Mouse (Mus musculus) heart, embryonic 13.5 days (tissue): Measurements from ENCODE around the gene Gpr25. TPM values are rescaled to one million over a fixed set of nuclear protein-coding genes. Genes with fewer than 3 reads are reported as not detected.

ENCODE experiments used
- ATAC-seq: fragments of 200-750 bp; cut with Nextera tagmentation; 2 replicates; pipeline ENCODE4 v1.8.0; 2017; ENCODE audit warnings: moderate TSS enrichment; ENCODE audit not compliant: insufficient number of reproducible peaks, low FRiP score, low TSS enrichment; ENCODE audit errors: extremely low read depth
- H3K27ac ChIP-seq: fragments of 300-500 bp; sonication (generic); replicated peaks from 2 replicates; pipeline ENCODE4 v1.5.1; 2015; ENCODE audit warnings: moderate library complexity, mild to moderate bottlenecking, inconsistent platforms
- H3K27me3 ChIP-seq: fragments of 300-500 bp; sonication (generic); replicated peaks from 2 replicates; pipeline ENCODE4 v1.6.1; 2015; ENCODE audit warnings: mild to moderate bottlenecking, inconsistent platforms
- H3K36me3 ChIP-seq: fragments of 300-500 bp; sonication (generic); 2 replicates; pipeline ENCODE4 v1.6.1; 2015; ENCODE audit warnings: mild to moderate bottlenecking, inconsistent platforms
- H3K4me1 ChIP-seq: fragments of 300-500 bp; sonication (generic); 2 replicates; pipeline ENCODE4 v1.6.1; 2015; ENCODE audit warnings: inconsistent platforms
- H3K4me2 ChIP-seq: fragments of 300-500 bp; sonication (generic); 2 replicates; pipeline ENCODE4 v1.6.1; 2015; ENCODE audit warnings: inconsistent platforms, mild to moderate bottlenecking, moderate library complexity
- H3K4me3 ChIP-seq: fragments of 300-500 bp; sonication (generic); 2 replicates; pipeline ENCODE4 v1.5.1; 2015; ENCODE audit warnings: moderate library complexity, mild to moderate bottlenecking, inconsistent platforms
- H3K9ac ChIP-seq: fragments of 300-500 bp; sonication (generic); 2 replicates; pipeline ENCODE4 v1.6.1; 2015; ENCODE audit warnings: inconsistent platforms, mild to moderate bottlenecking, moderate library complexity
- H3K9me3 ChIP-seq: fragments of 300-500 bp; sonication (generic); 2 replicates; pipeline ENCODE4 v1.6.1; 2016; ENCODE audit warnings: inconsistent platforms
- WGBS: fragments of 180-500 bp; shearing (Covaris S2); methylation state at CpG from one replicate; pipeline ENCODE4 v1.1.7; 2015; ENCODE audit warnings: mixed read lengths; 5-methylcytosine and 5-hydroxymethylcytosine counted together
- polyA plus RNA-seq: library from polyadenylated mRNA; unstranded; fragments of >200 nt; fragmentation: Nextera tagmentation; extraction: Ambion mirVana; gene quantifications from 2 replicates; pipeline ENCODE4 v1.2.1, GENCODE M21; 2015

The Gpr25 gene
- polyA plus RNA-seq, 1 experiment from 2014 or later = not detected

DNA sequence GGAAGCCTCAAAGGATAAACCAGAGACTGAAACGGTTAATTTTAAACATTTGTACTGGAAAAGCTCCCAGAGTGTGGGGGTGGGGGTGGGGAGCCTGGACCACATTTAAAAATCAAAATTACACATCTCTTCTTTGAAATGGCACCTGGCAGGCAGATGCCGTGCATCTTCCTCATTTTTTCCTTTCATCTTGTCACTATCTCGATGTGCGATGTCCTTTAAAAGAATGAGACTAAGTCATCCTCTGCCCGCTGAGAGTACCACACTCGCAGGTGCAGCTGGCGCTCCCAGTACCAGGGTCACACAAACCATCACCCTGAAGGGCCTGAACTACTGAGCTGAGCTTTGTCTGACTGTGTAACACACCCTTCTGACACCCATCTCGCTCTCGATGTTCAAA is 2.2 kb downstream of the Gpr25 start:
- H3K27ac ChIP-seq = no peak overlapping the region
- H3K4me3 ChIP-seq = no peak overlapping the region
- 67% methylated on average over 9 of the region's 9 CpGs for WGBS
- peaks cover 84% of the 10 kb centered on the region for H3K27me3 ChIP-seq
- peaks cover 27% of the 10 kb centered on the region for H3K4me1 ChIP-seq
- no peak overlapping the region for H3K4me2 ChIP-seq
- H3K36me3 ChIP-seq = no peaks in the 10 kb centered on the region
- ATAC-seq = no peak
- H3K9me3 ChIP-seq = no peaks in the 10 kb centered on the region
- no peak overlapping the region for H3K9ac ChIP-seq

DNA sequence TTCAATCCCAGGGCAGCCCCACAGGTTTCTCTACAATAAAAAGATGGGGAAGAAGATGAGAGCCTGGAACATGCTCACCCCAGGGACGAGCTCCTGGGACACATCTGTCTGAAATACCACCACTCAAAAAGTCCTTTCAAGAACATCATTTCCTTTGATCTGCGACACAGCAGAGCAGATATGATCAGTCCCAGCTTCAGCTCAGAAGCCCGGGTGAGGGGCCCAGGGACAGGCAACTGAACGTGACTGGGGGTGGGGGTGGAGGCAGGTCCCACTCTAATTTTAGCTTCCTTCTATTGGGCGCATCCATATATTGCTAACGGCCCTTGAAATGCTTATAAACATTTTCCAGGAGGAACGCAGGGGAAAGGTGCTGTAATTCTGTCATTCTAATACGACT is 5.0 kb downstream of the Gpr25 start:
- no peak overlapping the region for H3K27ac ChIP-seq
- peaks cover 24% of the 10 kb centered on the region for H3K4me1 ChIP-seq
- H3K4me2 ChIP-seq = 0 out of 2 replicates have a peak overlapping the region, but pooled peaks have one; percentile 7
- WGBS = 27% methylated on average over 8 of the region's 8 CpGs
- ATAC-seq = no peak
- H3K4me3 ChIP-seq = no peak overlapping the region
- H3K36me3 ChIP-seq = no peaks in the 10 kb centered on the region
- H3K9me3 ChIP-seq = no peaks in the 10 kb centered on the region
- peaks cover 55% of the 10 kb centered on the region for H3K27me3 ChIP-seq
- H3K9ac ChIP-seq = no peak overlapping the region

DNA sequence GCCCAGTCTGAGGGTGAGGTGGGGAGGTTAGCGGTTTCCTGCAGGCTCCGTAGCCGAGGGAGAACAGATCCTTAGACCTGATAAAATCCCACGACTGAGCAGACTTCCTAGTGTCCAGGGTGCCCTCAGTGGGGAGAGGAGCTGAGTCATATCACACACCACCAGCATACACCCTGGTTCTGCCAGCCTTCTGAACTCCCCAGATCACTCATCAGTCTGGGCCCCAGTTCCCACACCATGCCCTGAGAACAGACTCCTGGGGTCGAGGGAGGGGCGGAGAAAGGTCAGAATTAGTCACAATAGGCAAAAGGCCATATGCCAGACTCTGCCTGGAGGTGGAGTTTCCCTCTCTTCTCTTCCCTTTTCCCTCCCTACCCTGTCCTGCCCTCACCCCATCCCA is 5.5 kb downstream of the Gpr25 start:
- WGBS = 32% methylated on average over 6 of the region's 6 CpGs
- H3K36me3 ChIP-seq = no peaks in the 10 kb centered on the region
- no peak overlapping the region for H3K4me3 ChIP-seq
- H3K4me1 ChIP-seq = peaks cover 21% of the 10 kb centered on the region
- H3K9me3 ChIP-seq = no peaks in the 10 kb centered on the region
- no peak for ATAC-seq
- no peak overlapping the region for H3K27ac ChIP-seq
- no peak overlapping the region for H3K9ac ChIP-seq
- peaks cover 50% of the 10 kb centered on the region for H3K27me3 ChIP-seq
- H3K4me2 ChIP-seq = no peak overlapping the region

DNA sequence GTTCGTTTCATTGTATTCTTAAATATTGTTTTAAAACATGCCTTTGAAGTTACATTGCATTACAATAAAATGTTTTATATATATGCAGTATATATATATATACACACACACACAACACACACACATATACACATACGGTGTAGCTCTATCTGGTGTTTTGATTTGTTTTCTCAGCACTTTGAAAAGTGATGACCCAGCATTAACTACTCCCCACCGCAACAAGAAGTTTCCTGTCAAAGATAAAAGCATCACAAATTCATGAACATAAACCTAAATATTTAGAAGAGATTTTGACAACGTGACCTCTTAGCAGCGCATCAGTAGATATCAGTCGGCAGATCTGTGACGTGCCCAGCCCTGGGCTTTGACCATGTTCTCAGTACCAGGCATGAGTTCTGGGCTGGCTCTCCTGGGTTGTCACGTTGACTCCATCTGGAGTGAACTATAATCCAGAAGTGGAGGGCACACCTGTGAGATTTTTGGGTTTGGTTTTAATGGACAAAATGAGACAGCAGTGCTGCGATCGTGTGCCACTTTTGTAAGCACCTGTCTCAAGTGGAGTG is 6.1 kb downstream of the Gpr25 start:
- no peak for ATAC-seq
- H3K27me3 ChIP-seq = peaks cover 45% of the 10 kb centered on the region
- no peaks in the 10 kb centered on the region for H3K36me3 ChIP-seq
- H3K9ac ChIP-seq = no peak overlapping the region
- peaks cover 15% of the 10 kb centered on the region for H3K4me1 ChIP-seq
- no peak overlapping the region for H3K4me3 ChIP-seq
- no peak overlapping the region for H3K4me2 ChIP-seq
- 81% methylated on average over 10 of the region's 10 CpGs for WGBS
- H3K27ac ChIP-seq = no peak overlapping the region
- H3K9me3 ChIP-seq = no peaks in the 10 kb centered on the region

DNA sequence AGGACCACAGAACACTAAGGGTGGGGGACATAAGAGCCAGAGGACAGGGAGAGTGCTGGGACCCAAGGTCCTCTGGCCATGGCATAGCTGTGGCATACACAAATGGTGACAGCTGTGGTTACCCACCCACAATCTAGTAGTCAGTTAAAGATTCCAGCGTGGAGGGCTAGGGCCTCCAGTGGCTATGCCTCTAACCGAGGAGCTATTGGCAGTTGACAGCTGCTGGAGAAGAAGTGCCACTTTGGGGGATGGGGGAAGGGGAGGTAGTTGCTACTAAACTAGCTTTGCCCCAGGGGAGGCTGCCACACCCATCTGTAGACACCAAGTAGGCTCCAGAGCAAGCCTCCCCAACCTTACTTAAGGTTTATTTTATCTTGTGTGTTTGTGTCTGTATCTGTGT is 7.2 kb downstream of the Gpr25 start:
- H3K4me3 ChIP-seq = no peak overlapping the region
- H3K9ac ChIP-seq = no peak overlapping the region
- peaks cover 11% of the 10 kb centered on the region for H3K4me1 ChIP-seq
- no peak overlapping the region for H3K4me2 ChIP-seq
- H3K36me3 ChIP-seq = no peaks in the 10 kb centered on the region
- 12% methylated on average over 2 of the region's 2 CpGs for WGBS
- no peak for ATAC-seq
- H3K27me3 ChIP-seq = peaks cover 33% of the 10 kb centered on the region
- no peak overlapping the region for H3K27ac ChIP-seq
- H3K9me3 ChIP-seq = no peaks in the 10 kb centered on the region

DNA sequence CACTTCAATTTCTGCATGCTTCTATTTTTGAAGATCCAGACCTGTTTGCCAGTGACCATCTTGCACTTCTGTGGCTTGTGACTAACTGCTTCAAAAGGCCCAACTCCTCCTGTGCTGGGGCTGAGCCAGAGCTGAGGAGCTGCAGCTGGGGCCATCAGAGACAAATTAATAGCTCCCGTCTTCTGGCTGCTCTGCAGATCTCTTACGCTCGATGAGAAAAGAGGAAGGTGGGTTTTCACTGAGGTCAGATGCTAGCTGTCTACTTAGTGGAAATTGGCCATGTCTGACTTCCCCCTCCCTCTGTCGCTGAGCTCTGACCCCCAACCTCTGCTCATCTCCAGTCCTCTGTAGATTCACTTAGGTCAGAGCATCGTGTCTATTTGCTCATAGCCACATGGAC is 11.0 kb downstream of the Gpr25 start:
- no peak overlapping the region for H3K27ac ChIP-seq
- H3K27me3 ChIP-seq = no peaks in the 10 kb centered on the region
- 69% methylated on average over 5 of the region's 5 CpGs for WGBS
- H3K4me2 ChIP-seq = no peak overlapping the region
- H3K4me3 ChIP-seq = no peak overlapping the region
- no peak for ATAC-seq
- H3K4me1 ChIP-seq = no peaks in the 10 kb centered on the region
- no peak overlapping the region for H3K9ac ChIP-seq
- no peaks in the 10 kb centered on the region for H3K9me3 ChIP-seq
- no peaks in the 10 kb centered on the region for H3K36me3 ChIP-seq

DNA sequence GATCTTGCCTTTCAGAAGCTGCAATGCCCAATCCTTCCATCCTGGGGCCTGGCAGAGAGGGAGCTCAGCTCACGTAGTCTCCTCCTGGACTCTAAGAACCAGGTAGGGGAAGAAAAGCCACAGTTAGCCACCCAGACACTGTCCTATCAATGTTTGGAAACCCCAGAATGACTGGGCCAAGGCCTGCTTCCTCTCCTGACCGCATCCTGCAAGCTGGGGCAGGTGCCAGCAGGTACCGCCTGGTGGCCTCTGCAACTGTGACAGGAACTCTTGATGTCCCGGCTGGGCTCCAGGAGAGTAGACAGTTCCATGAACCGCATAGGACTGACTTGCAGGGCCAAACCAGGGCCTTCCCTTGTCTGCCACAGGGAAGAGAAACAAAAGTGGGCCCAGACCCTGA is 13.3 kb downstream of the Gpr25 start:
- Histone ChIP-seq H3K4me2 (no peak overlapping the region), H3K4me3 (no peak overlapping the region), H3K36me3 (no peaks in the 10 kb centered on the region), H3K27me3 (no peaks in the 10 kb centered on the region), H3K9me3 (no peaks in the 10 kb centered on the region), H3K27ac (no peak overlapping the region), H3K4me1 (no peaks in the 10 kb centered on the region), H3K9ac (no peak overlapping the region)
- WGBS = 74% methylated on average over 5 of the region's 5 CpGs
- ATAC-seq = no peak

DNA sequence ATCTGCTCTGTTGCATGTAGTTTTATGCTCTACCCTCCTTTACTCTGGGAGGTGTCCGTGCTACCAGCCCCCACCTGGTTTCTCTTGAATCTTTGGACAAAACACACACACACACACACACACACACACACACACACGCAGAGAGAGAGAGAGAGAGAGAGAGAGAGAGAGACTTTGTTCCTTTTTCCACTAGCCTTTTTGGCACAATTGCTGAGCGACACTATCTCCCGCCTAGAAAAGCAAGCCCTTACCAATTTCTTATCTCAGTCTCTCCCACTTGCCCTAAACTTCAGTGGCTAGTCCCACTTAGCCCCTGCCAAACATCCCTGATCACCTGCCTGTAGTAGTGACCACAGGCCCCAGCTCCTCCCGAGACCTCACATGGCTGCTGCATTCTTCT is 16.2 kb downstream of the Gpr25 start:
- Histone ChIP-seq H3K4me2 (no peak overlapping the region), H3K4me3 (no peak overlapping the region), H3K4me1 (no peaks in the 10 kb centered on the region), H3K27me3 (no peaks in the 10 kb centered on the region), H3K27ac (no peak overlapping the region), H3K9ac (no peak overlapping the region), H3K36me3 (no peaks in the 10 kb centered on the region), H3K9me3 (no peaks in the 10 kb centered on the region)
- WGBS = 76% methylated on average over 4 of the region's 5 CpGs
- no peak for ATAC-seq

DNA sequence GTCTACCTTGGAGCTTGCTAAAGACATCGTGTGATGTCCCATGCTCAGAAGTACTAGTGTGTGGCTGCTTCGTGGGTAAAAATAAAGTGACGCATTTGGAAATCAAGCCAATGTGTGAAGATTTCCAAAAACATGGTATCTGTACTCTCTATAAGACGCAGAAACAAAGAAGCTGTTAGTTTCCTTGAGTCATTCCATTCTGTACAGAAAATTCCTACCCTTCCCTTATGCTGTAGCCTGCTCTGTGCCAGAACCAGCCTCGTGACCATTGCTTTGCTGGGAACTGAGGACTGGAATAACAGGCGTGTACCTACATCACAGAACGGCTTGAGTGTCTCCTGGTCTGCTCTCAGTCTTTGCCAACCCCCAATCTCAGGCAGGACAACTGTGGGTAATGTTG is 18.9 kb downstream of the Gpr25 start:
- Histone ChIP-seq H3K4me3 (no peak overlapping the region), H3K9me3 (no peaks in the 10 kb centered on the region), H3K9ac (no peak overlapping the region), H3K27ac (no peak overlapping the region), H3K4me2 (no peak overlapping the region), H3K27me3 (no peaks in the 10 kb centered on the region), H3K4me1 (no peaks in the 10 kb centered on the region), H3K36me3 (no peaks in the 10 kb centered on the region)
- no peak for ATAC-seq
- WGBS = 76% methylated on average over 7 of the region's 7 CpGs

DNA sequence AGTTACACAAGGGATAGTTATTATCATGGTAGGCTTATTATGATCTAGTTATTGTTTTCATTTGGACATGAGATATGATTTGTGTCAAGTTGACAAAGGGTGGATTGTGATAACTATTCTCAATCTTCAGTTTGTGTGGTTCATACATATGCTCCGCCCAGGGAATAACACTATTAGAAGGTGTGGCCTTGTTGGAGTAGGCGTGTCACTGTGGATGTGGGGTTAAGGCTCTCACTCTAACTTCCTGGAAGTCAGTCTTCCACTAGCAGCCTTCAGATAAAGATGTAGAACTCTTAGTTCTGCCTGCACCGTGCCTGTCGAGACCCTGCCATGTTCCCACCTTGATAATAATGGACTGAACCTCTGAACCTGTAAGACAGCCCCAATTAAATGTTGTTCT is 22.2 kb downstream of the Gpr25 start:
- no peak overlapping the region for H3K9ac ChIP-seq
- peaks cover 25% of the 10 kb centered on the region for H3K27me3 ChIP-seq
- H3K9me3 ChIP-seq = no peaks in the 10 kb centered on the region
- ATAC-seq = no peak
- no peak overlapping the region for H3K4me3 ChIP-seq
- no peak overlapping the region for H3K27ac ChIP-seq
- no peaks in the 10 kb centered on the region for H3K36me3 ChIP-seq
- WGBS = 70% methylated on average over 4 of the region's 4 CpGs
- peaks cover 12% of the 10 kb centered on the region for H3K4me1 ChIP-seq
- H3K4me2 ChIP-seq = no peak overlapping the region

DNA sequence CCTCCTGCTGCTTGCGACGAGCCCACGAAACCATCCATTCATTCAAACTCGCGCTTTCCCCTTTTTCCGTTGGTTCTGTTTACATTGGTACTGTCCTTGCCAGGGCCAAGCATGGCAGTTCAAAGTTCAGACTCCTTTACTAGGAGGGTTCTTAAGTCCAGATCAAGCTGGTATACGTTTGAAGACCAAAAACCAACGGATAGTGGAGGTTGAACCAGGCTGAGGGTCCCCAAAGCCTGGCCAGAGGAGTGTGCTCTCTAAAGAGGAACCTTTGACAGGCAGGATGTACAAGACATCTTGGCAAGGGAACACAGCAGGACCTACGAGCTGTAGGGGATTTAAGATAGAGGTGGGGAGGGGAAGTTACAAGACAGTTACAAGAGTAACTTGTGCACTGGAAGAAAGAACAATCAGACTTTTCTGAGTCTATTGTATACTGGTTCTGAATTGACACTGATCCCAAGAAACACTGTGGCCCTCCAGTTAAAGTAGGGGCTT is 26.0 kb downstream of the Gpr25 start:
- H3K9me3 ChIP-seq = no peaks in the 10 kb centered on the region
- ATAC-seq = no peak
- H3K4me1 ChIP-seq = peaks cover 36% of the 10 kb centered on the region
- peak overlapping the region; percentile 91 for H3K4me2 ChIP-seq
- H3K9ac ChIP-seq = peak overlapping the region; percentile 78
- no peak overlapping the region for H3K27ac ChIP-seq
- WGBS = 6% methylated on average over 9 of the region's 9 CpGs
- no peaks in the 10 kb centered on the region for H3K36me3 ChIP-seq
- H3K4me3 ChIP-seq = peak overlapping the region; percentile 66
- H3K27me3 ChIP-seq = peaks cover 64% of the 10 kb centered on the region

DNA sequence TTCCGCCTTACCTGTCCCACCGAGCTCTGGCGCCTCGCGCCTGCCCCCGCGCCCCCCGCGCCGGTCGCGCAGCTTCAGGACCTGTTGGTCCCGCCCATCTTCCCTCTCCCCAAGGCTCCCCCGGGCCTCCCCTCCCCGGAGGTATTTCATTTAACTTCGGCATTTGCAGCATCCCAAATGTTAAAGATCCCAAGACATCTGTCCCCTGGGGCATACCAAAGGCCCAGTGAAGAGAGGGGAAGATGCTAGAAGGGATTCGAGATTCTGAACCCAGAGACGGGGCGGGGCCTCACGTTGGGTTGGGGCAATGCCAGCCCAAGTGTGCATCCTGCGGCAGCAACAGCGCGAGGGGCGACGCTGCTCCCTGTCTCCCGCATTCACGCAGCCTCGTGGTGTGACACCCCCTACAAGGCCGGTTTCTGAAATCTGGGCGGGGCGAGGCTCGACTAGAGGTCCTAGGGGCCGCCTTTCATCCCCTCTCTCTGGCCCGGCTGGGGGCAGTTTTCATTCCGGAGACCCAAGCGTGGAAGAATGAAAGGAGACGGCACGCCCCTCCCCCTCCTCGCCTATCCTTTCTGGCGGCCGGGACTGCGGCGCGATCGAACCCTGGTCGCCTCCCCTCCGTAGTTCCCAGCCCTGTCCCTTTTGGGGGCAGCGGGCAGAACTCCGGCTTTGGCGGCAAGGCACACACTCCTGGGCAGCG is 26.6 kb downstream of the Gpr25 start, which contains the start of gene Inava:
Gene Inava, minus strand, starts transcription at position 373 of the 703 bp plus-strand sequence.
- Histone ChIP-seq H3K9ac (peak within 1 kb of the TSS; percentile 78), H3K27me3 (peaks cover 70% of the 10 kb centered on the region), H3K9me3 (no peaks in the 10 kb centered on the region), H3K4me2 (peak within 1 kb of the TSS; percentile 91), H3K4me3 (peak within 1 kb of the TSS; percentile 66), H3K27ac (no peak within 1 kb of the TSS), H3K36me3 (no peaks in the 10 kb centered on the region), H3K4me1 (peaks cover 41% of the 10 kb centered on the region)
- WGBS = under 1% methylated on average over 51 of the region's 51 CpGs
- ATAC-seq = 0 out of 2 replicates have a peak, but pooled peaks have one; percentile 11
